Mouse (Mus musculus) ES-E14 (cell line): ENCODE measurements around the gene Usp49.

ENCODE experiments used
- HCFC1 ChIP-seq: IDR thresholded peaks from 2 replicates; pipeline ENCODE4 v1.6.1; 2012; ENCODE audit warnings: low read length, inconsistent platforms, borderline replicate concordance; ENCODE audit not compliant: insufficient read depth
- MAFK ChIP-seq: IDR thresholded peaks from 2 replicates; pipeline ENCODE4 v1.6.1; 2014; ENCODE audit warnings: mild to moderate bottlenecking, low read depth, low read length, inconsistent platforms; ENCODE audit not compliant: insufficient read depth

DNA sequence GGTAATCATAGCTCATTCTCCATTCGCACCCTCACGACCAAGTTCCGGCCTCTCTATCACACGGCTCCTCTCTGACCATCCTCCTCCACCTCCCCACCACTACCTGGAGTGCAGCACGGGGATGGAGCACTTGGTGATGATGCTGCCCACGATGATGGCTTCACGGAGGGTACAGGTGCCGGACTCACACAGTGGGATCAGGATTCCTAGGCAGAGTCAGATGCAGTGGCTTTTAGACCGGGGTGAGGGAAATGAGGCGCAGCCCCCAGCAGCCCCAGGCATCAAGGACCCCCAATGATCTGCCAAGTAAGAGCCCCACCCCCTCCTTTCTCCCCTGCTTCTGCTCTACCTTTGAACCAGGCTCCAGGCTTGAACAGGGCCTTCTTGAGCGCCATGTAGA lies 28.2 kb upstream of the Usp49 start:
- TF ChIP-seq HCFC1 = no peak
- TF ChIP-seq MAFK = no peak
